Mouse (Mus musculus): ENCODE measurements around the gene Erbb4.

Erbb4 gene

DNA sequence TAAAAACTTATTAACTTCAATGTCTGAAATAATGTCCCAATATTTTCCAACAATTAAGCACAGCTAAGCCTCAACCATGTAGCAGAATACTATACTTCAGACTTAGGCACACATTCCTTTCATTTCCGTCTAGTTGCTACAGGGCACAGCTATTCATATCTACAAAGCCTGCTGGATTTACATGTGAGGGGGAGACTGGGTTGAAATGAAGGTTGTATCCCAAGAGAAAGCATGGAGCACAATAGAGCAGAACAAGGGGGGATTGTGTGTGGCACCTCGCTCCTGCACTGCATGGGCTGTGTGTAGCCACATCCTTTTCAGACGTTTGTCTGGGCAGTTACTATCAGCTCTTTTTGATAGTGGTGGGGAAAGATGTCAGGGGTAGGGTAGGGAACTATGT lies 83.0 kb downstream of the Erbb4 start:
- no peak for DNase-seq

DNA sequence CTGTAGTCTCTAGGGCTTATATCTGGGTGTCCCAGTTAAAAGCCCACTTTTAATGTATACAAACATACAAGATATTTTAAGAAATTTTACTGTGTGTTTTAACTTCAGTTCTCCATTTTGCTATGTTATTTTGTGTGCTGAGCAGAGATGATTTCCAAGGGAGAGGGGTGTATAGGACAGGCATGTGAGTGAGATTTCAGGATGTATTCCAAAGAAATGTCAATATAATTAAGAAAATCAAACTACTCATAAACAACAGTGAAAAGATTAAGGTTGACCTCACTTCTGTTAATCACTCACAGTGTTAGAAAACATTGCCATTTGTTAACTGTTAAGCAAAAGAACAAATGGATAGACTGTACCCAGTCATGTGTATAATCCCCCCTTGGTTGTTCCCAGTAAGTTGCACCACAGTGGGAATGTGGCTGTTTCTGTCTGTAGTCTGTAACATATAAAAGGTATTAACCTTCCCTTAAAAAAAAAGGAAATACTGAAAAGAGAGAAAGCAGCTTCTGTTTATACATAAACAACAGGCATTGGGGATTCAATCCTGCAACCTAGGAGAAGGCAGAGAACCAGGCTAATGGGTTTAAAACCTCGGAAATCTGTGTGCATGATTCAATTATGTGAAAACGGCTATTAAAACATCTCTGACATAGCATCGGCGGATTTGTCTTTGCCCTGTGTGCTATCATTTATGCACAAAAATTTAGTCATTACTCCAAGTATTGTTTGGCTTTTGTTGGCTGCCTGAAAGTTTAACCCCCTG lies 84.5 kb downstream of the Erbb4 start:
- DNase-seq: no peak

DNA sequence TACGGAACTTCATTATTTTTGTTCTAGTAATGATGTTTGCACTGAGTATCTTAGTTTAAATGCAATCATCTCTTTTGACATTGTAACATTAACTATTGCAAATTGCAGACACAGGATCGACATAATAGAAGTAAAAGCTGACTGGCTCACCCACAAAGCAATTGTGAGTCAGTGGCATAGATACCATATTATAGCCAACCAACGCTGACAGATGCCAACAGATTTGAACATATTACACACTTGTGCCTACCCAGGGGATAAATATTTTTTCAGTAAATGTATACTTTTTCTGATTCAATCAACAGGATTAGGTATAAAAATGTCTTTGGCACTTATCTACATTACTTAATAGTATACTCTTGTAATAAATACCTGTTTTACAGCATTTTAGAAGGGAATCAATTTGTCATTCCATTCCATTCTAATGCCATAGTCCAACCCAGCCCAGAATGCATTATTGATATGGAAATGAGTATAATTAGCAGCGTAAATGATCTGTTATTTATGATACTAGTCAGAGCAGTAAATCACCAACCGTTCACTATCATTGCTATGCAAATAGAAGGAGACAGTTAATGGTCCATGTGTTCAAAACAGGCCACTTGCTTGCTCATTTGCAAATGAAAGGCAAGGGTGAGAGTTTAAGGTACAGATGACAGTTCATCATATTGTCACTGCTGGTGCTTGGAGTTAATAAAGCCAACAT lies 97.9 kb downstream of the Erbb4 start:
- DNase-seq: no peak

DNA sequence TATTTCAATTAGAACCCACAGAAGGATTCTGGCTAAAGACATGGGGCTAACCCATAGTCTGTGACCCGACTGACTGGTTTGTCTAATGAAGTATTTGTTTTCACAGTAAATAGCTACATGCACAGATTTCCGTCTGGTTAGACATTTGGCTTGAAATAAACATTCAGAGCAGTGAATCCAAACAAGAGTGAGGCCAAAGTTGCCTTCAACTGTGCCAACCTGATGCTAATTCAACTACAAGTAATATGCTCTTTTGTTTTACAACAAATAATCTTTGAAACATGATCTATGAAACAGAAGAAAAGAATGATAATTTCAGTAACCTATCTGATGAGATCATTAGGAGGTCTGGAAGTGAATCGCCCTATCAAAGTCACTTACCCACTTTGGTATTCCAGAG lies 106.5 kb downstream of the Erbb4 start:
- DNase-seq: no peak

DNA sequence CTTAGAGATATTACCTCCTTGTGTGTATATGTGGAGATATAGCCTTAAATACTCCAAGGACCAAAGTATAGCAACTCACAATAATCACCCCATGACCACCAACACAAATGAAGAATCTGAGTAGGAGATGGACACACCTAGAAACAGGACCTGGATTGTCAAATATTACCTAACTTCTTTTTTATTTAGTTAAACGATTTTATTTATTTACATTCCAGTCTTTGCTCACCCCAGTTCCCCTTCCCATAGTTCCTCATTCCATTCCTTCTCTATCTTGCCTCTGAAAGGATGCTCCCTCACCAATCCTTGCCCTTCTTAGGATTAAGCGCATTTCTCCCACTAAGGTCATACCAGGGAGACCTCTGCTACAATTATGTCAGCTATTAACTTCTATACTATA lies 128.6 kb downstream of the Erbb4 start:
- no peak for DNase-seq

DNA sequence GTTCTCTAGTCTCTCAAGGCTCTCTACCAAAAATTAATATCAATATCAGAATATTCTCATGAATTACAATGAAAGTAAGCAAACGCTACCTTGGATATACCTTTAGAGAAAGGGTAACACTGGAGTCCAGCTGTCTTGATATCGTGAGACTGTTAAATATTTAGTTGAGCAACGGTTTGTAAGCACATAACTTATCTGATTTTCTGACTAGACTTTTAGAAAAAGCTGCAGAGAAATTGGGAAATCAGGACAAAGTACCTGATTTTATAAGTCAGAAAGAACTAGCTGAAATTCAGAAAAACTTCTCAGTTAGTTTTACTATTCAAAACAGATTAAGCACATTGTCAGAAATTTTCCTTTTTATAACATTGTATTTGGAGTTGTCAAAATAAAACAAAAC lies 129.3 kb downstream of the Erbb4 start:
- no peak for DNase-seq

DNA sequence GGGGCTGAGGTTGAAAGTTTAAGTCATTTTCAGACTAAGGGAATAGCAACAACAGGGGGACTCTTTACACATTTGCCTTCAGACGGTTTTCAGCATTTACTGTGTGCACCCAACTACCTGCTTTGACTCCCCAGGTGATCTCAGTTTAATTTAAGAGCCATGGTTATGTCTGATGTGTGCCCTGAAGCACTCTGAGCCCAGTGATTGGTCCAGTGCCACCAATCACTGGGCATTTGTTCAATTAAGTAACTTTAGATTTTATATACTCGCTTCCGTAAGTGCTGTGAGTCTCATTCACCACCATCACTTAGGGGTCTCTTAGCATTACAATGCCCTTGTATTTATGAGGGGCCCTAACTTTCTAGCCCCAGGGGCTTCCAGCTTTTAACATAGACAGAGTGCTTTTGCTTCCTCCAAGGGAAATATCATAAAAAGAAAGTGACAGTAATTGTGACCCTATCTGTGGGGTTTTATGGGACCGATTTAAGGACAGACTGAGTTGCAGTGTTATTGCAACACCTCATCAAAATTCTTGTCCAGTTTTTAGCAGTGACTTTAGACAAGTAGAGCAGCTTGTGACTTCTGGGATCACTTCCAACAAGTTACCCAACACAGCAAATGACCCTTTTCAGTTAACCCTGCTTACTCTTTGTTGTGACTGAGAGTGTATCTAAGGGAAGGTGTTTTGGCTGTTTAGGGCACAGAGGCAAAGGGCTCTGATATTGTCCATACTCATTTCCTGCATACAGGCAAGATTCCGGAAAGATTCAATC lies 134.3 kb downstream of the Erbb4 start:
- DNase-seq: no peak

DNA sequence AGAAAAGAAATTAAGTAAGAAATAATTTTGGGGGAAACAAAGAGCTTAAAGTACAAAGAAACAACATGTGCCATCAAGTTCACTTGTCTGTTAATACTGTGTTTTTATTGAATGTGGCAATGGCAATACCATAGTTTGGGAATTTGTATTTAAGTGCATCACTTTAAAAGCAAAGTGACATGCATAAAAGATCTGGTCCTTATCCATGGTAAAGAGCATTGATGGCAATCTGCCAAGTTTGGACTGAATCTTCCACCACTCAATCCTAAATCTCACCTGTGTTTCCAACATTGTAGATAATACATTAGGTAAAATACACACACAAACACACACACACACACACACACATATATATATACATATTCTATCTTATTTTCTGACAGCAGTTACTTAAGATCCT lies 143.7 kb downstream of the Erbb4 start:
- DNase-seq: no peak

DNA sequence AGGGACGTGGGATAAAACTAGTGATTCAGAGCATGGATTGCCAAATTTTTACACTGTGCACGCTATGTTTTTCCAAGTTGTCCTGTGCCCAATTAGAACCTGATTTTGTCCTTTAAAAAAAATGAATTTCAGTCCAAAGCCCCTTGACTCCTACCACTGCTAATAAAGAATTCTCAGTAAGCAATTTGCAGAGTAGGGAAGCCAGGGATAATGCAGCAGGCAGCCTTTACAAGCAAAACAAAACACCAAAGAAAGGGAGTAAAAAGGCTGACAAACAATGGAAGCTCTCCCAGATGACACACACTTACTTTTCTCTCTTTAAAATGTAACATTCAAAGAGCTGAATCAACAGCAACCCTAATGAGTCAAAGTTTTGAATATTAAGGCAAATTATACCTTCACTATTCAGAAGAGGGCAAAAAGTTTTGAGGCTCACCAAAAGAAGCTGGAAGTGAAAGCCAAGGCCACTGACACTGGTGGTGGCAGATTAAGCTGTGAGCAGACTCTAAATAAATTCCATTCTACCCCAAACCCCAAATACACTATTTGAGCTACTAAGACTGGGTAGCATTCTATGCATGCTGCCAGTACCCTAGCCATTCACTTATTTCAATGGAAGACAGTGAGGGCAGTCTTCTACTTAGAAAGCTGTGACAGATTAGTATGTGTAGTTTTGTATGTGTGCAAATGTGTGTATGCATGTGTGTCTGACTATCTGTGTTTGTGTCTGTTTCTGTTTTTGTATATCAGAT lies 146.3 kb downstream of the Erbb4 start:
- no peak for DNase-seq

DNA sequence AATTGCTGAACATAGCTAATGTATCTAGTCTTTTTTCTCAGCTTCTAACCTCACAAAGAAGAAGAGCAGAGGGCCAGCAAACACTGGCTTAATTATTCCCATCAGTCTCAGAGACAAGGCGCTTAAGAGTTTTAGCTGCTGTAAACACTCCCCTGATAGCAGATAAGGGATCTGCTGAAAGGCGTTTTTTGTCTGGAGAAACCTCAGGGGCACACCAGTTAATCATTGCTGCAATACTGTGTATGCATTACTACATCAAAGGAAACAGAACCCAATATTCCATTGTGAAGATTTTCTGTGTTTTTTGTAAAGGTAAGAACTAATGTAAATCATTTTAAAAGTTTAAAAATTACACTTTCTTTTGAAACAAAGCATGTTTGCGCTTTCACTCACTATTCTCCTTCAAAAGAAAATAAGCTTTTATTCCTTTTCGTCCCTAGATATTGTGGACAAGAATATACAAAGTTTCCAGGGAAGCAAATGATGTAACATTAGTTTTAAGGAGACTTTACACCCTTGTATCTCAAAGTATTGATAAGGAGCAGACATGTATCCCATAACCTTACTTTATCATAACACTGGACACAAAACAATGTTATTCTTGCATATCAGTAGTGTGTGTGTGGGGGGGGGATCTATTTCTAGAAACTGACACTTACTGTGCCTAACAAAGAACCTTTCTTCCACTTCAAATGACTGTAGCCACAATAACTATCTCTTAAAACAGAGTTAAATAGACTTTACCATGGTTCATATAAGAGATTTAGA lies 150.9 kb downstream of the Erbb4 start:
- DNase-seq: no peak

DNA sequence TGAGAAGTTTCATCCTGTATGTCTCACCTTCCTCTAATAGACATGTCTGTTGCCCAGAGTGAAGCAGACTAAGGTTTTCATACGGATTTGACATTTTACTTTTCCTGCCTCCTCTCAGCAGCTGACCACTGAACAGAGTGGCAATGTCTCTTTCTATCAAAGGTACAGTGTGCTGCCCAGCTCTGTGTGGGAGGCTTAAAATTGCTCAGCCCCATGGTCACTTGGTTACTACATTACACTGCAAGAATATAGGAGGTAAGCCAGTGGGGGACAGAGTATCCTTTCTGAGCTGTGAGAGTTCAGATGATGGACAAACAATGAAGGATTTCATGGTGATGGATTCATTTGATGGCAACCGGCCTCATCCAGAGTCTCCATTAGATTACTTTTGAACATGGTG lies 152.4 kb downstream of the Erbb4 start:
- DNase-seq: no peak

DNA sequence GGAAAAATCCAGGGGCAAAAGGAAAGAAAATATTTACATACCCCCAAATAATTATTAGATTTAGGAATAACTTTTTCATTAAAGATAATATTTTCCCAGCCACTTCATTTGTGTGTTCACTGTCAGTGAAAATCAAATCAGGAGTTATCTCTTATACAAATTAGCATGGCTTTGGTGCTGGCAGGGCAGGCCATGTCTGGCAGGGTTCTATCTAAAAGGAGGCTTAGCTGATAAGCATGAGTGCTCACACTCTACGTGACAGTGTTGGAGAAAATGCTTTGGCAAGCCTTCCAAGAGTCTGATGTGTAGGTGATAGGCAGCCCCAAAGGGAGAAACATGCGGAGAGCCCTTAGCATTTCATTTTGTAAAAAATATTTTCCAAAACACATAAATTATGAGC lies 164.7 kb downstream of the Erbb4 start:
- DNase-seq: no peak

DNA sequence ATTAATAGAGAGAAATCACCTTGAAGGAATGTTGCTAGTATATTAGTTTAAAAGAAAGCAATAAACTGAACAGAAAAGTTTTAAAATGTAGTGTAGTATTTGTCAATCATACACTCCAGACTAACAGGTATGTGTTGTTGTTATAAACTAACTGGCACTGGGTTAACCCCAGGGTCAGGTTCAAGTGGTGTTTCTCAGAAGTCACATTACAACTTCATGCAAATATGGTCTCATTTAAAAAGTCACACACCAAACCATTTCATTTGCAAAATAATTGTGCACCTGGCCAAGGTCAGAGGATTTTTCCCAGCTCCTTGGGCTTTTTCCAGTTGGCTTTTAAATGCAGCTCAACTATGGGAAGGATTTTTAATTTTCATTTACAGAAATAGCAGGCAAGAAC lies 173.1 kb downstream of the Erbb4 start:
- DNase-seq: no peak

DNA sequence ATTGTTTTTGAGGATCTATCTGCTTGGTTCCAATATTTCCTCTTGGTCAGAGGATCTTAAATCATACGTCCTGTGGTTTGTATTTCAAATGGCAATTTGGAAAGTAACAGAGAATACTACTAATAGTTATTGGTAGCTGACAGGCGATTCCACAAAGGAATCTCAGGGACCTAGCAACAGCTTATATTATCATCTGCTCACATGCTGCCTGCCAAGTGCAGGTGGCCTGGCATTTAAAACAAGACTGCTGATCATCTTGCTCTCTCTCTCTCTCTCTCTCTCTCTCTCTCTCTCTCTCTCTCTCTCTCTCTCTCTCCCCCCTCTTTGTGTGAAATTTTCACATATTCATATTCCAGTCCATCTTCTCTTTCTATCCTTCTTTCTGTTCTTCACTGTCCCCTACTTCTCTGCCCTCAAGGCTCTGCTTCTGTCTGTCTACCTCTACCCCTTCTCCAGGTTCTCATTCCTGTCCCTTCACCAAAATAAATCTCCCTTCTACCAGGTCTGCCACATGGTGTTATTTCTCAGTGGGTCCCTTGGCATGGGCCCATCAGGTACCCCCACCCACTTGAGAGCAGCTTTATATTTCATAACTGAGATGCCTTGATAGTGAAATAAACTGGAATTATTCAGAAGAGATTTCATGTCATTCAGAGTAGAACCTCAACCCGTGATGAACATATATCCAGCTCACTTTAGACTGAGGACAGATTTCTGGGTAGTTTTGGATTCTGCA lies 174.4 kb downstream of the Erbb4 start:
- no peak for DNase-seq

DNA sequence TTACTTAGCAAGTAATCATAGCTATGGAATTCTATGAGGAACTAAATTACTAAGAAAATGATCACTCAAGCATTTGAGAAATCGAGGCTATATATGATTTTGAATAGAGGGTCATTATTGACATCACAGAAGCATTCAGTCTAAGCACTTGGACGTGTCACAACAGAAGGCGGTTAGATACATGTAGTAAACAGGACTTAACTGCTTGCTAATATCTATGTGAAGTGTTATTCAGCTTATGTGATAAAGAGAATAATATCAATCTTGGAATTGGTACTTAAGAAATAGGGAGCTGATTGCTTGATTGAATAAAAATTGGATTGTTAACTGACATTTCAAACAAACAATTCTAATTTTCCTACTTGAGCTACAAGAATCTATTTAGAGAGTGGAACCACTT lies 190.0 kb downstream of the Erbb4 start:
- no peak for DNase-seq

DNA sequence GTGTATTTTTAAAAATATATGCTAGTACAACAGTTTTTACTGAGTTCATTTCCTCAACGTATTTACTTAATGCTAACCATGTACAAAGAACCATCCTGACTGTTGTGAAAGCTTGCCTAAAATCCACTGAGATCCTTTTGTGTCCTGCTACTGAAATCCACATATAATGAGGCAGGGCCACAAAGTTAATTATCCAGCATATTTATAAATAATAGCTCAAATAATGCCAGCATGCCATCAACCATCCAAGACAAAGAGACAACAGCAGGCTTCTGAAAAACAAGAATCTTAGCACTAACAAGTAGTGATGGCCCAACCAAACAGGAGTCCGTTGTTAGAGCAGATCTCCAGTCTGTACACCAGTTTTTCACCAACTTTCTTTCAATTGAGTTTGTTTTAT lies 215.8 kb downstream of the Erbb4 start:
- no peak for DNase-seq

DNA sequence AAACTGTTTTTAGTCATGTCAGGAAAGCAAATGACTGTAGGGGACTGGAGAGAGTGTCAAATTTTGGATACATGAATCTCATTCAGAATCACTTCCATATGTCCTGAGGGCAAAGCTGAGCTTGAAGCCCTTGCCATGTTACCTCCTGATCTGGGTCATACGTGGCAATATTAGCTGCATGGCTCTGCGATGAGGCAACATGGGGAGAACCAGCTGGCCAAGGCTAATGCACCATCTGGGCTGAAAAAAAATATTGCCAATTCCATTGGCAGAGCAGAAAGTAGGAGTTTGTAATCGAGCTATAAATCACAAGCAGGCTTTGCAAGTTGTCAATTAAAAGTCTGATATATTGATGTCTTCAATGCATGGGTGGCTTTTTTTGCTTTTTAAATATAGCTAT lies 221.0 kb downstream of the Erbb4 start:
- DNase-seq: no peak

DNA sequence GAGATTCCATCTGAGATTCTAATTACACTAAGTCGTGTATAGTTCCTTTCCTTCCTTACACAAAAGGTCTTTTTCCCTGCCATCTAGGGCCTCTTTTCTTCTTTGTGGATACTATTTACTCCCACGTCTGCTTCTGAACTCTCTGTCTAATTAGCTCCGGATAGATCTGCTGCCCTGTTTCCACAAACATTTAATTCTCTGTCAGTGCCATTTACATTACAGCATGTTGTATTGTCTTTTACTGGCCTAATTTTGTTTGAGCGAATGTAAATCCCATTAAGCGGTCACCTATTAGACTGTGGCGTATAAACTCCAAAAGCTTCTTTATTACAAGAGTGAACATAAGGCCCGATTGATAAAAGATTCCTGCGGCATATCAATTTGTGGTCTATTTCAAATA lies 232.9 kb downstream of the Erbb4 start:
- no peak for DNase-seq

DNA sequence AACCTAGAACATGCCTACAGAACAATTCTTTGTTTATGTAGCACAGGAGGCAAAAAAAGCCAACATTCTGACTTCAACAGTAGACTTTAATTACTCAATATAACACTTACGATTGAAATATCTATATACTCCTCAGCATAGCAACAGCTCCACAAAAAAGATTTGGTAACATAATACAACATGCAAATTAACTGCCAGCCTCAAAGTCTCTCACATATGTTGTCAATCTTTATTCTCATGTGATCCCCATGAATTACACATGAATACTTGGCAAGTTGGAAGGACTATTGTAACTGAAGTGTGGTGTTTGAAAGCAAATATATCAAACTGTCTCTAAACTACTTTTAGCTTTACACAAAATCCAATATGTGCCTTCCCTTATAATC lies 234.2 kb downstream of the Erbb4 start:
- no peak for DNase-seq

DNA sequence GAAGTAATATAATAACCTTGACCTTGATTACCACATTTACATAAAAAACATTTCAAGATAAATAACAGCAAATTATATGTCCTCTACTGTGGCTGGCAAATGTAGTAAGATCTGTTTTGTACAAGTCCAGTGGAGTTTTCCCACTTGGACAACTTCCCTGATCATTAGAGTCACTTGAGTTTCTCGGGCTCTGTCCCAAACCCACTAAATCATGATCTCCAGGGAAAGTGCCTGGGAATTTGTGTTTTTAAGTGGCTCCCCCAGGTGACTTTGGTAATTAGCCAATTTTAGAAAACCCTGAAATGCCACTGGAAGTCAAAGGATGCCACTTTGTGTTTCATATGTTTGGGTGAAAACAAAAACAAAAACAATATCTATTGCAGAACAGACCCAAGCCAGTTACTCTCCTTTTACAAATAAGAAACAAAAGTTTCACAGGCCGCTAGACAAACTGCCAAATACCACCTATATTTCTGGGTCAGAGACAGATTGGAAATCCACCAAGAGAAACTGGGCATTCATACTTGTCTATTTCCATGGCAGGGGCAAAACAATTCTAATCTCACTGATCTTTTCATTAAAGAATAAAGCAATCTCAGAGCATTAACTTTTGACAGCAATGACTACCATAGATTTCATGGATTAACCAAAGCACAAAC lies 234.8 kb downstream of the Erbb4 start:
- DNase-seq: no peak

DNA sequence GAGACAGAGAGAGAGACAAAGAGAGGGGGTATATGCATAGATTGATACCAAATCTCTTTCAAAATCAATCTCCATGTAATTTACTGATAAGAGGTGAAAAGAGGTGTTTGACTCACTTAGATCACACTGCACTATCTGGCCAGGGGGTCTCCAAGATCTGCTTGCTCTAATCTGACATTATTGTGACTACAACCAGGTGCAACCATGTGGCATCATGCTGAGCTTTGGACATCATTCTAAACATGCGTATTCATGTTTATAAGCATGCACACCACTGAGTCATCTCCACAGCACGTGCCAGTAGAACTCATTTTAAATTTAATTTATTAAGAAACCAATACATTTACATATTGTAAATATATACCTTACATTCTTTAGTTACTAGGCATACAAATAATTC lies 247.5 kb downstream of the Erbb4 start:
- no peak for DNase-seq
